Comparison of ENCODE assay signal across 8 mouse cellular contexts in genomic region chr8:46552441-46552765, GRCm38 (mm10). TPM values are rescaled to one million over a fixed set of nuclear protein-coding genes. Genes with fewer than 3 reads are reported as not detected.
DNase-seq lines count a peak whose midpoint lies in the region; ATAC-seq and TF ChIP-seq lines count a peak whose summit lies in the region.

No protein-coding gene starts in this region.

- H3K27ac ChIP-seq in thymus, adult 2 months (ENCODE audit: control insufficient read depth, insufficient read depth, low read length), result no peak overlapping the region
- peak overlapping the region; percentile 61 for H3K27ac ChIP-seq in liver, embryonic 11.5 days (ENCODE audit: low read depth, low read length)
- no peak overlapping the region for H3K27ac ChIP-seq in spleen, adult 2 months (ENCODE audit: insufficient read depth, low read length)

- no peak for ATAC-seq in liver, embryonic 11.5 days (replicated peaks; ENCODE audit: low FRiP score)

- H3K4me1 ChIP-seq in thymus, adult 2 months (replicated peaks; ENCODE audit: control insufficient read depth, insufficient read depth, low read length), result 0 out of 2 replicates have a peak, but pooled peaks cover 5% of the 10 kb centered on the region
- peaks cover 13% of the 10 kb centered on the region; the same call in 1 of the 2 replicates for H3K4me1 ChIP-seq in liver, embryonic 11.5 days (replicated peaks; ENCODE audit: control insufficient read depth, insufficient read depth, low read length)
- no peaks in the 10 kb centered on the region for H3K4me1 ChIP-seq in spleen, adult 2 months (ENCODE audit: control insufficient read depth, insufficient read depth, insufficient read length)

- peak overlapping the region; percentile 90 for H3K4me2 ChIP-seq in liver, embryonic 11.5 days

- intact Hi-C loops in heart, postnatal 10 days (cut with DNase I), result loop anchor here (5.0 kb wide), 1 partner anchor 400 kb away; no protein-coding TSS in a partner anchor

- no peak for TF ChIP-seq POLR2A in thymus, adult 2 months (IDR thresholded peaks at IDR 0.05; ENCODE audit: control insufficient read depth, extremely low read depth, insufficient read depth, low read length, poor library complexity)
- no peak for TF ChIP-seq POLR2A in spleen, adult 2 months (IDR thresholded peaks at IDR 0.05; ENCODE audit: low read depth, low read length)

- no peaks in the 10 kb centered on the region for H3K27me3 ChIP-seq in thymus, adult 2 months (ENCODE audit: control insufficient read depth, insufficient read depth, low read length)
- no peaks in the 10 kb centered on the region for H3K27me3 ChIP-seq in liver, embryonic 11.5 days (replicated peaks; ENCODE audit: control insufficient read depth, insufficient read depth, low read length)
- no peaks in the 10 kb centered on the region for H3K27me3 ChIP-seq in spleen, adult 2 months (ENCODE audit: control insufficient read depth, insufficient read depth, low read length)

- no peaks in the 10 kb centered on the region for H3K36me3 ChIP-seq in thymus, adult 2 months (ENCODE audit: control insufficient read depth, insufficient read depth, low read length)
- 0 out of 2 replicates have a peak, but pooled peaks cover 6% of the 10 kb centered on the region for H3K36me3 ChIP-seq in liver, embryonic 11.5 days (ENCODE audit: control insufficient read depth, insufficient read depth, low read length)
- no peaks in the 10 kb centered on the region for H3K36me3 ChIP-seq in spleen, adult 2 months (ENCODE audit: control insufficient read depth, insufficient read depth, low read length)

- no peak for TF ChIP-seq CTCF in thymus, adult 2 months (IDR thresholded peaks at IDR 0.05; ENCODE audit: borderline replicate concordance, control insufficient read depth, extremely low read depth, insufficient read depth, low read length, poor library complexity)
- no peak for TF ChIP-seq CTCF in spleen, adult 2 months (IDR thresholded peaks at IDR 0.05; ENCODE audit: extremely low read depth, insufficient read depth, insufficient read length, insufficient replicate concordance)

- peak overlapping the region; percentile 77 for H3K9ac ChIP-seq in liver, embryonic 11.5 days (ENCODE audit: low read depth, low read length)

- WGBS in thymus, adult 2 months, result 3% methylated on average over 10 of the region's 10 CpGs
- WGBS in liver, embryonic 11.5 days, result 3% methylated on average over 10 of the region's 10 CpGs
- 2% methylated on average over 10 of the region's 10 CpGs for WGBS in spleen, adult 2 months

- no peaks in the 10 kb centered on the region for H3K9me3 ChIP-seq in liver, embryonic 11.5 days (ENCODE audit: control insufficient read depth, low read length)

- H3K4me3 ChIP-seq in thymus, adult 2 months (ENCODE audit: control insufficient read depth, insufficient read depth, low read length), result peak overlapping the region; percentile 65
- peak overlapping the region; percentile 84 for H3K4me3 ChIP-seq in liver, embryonic 11.5 days (ENCODE audit: low read depth, low read length)
- peak overlapping the region; percentile 70; the same call in 1 of the 2 replicates for H3K4me3 ChIP-seq in spleen, adult 2 months (ENCODE audit: extremely low read depth, insufficient read depth, insufficient read length)

- no peak for DNase-seq in thymus, adult 2 months
- no peak for DNase-seq in thymus, postnatal 36 days
- peak; percentile 36 to 65 for DNase-seq in cerebellum, postnatal 25 days
- peak; percentile 19 to 45 for DNase-seq in heart, postnatal 10 days
- no peak for DNase-seq in liver, embryonic 11.5 days (ENCODE audit: low spot score)
- DNase-seq in spleen, adult 2 months (ENCODE audit: low read depth in 1 of 2, low spot score in 2 of 2), result no peak
- no peak for DNase-seq in urinary bladder, postnatal 36 days (ENCODE audit: low spot score in 2 of 2)
- no peak for DNase-seq in ovary, adult 18-20 months (ENCODE audit: low spot score)

RNA-seq across cellular contexts. Expression of gene Cenpu, which starts 0.6 kb away (rescaled TPM):
- polyA plus RNA-seq in thymus, adult 2 months (2012; rRNA removed), result 4.6 and 5.1 TPM in 2 replicates
- 1 to 10 TPM; 3.0 to 4.6 TPM for total RNA-seq in heart, postnatal 10 days (2021)
- 22.0 and 29.8 TPM in 2 replicates for polyA plus RNA-seq in liver, embryonic 11.5 days (2014; fragmentation: Nextera tagmentation; extraction: Ambion mirVana)
- 1.5 and 2.3 TPM in 2 replicates for polyA plus RNA-seq in spleen, adult 2 months (2012; rRNA removed)

Comparison
In these comparisons a context has a peak if more than half of its experiments do, and no peak if none do; other contexts are left out.
1. DNase-seq: peak in cerebellum, postnatal 25 days (2 of 2) and heart, postnatal 10 days (2 of 2); none in thymus, adult 2 months (single experiment), thymus, postnatal 36 days (0 of 2), liver, embryonic 11.5 days (single experiment), spleen, adult 2 months (0 of 2), urinary bladder, postnatal 36 days (0 of 2) and ovary, adult 18-20 months (single experiment).
2. Peak in every context shown above with its lines, with median percentiles within 50 percentile points of each other: H3K4me3 ChIP-seq.